Comparison of ENCODE assay signal across 9 mouse cellular contexts in the genomic region with DNA sequence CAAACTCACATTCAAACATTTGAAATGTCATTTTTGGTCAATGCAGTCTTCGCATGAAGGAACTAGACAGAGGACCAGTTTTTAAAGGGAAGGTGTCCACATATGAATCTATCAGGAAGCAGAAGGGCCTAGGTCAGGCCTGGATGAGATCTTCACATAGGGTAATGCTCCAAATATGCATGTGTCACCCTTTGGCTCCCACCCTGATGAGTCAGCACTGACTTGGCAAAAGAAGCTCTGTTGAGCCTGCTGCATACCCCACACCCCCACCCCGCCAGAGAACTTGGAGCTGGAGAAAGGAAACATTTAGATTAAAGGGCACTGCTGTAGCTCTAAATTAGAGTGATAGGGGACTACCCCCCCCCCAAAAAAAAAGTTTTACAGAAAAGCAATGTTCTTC.
DNase-seq lines count a peak whose midpoint lies in the region; TF ChIP-seq lines count a peak whose summit lies in the region.
"Had no signal": no experiment of that assay in that cellular context is flagged by ENCODE, and none has a peak within 500 bp of the region (broad histone marks: within the 10 kb centered on the region; RNA-seq: fewer than 3 reads in every experiment).

No protein-coding gene starts in this region.

- WGBS in thymus, adult 2 months: 77% methylated on average over 2 of the region's 2 CpGs

- no peak overlapping the region for H3ac ChIP-seq in myocyte (ENCODE audit: control insufficient read depth, insufficient read length)

- TF ChIP-seq POLR2A in myocyte (IDR thresholded peaks at IDR 0.05; ENCODE audit: insufficient read length, low read depth): no peak
- no peak for TF ChIP-seq POLR2A in thymus, adult 2 months (IDR thresholded peaks at IDR 0.05; ENCODE audit: control insufficient read depth, extremely low read depth, insufficient read depth, low read length, poor library complexity)

- TF ChIP-seq CTCF in thymus, adult 2 months (IDR thresholded peaks at IDR 0.05; ENCODE audit: borderline replicate concordance, control insufficient read depth, extremely low read depth, insufficient read depth, low read length, poor library complexity): no peak

- no peaks in the 10 kb centered on the region for H3K27me3 ChIP-seq in myocyte (ENCODE audit: control insufficient read depth, insufficient read depth, insufficient read length)
- H3K27me3 ChIP-seq in thymus, adult 2 months (ENCODE audit: control insufficient read depth, insufficient read depth, low read length): no peaks in the 10 kb centered on the region
- H3K27me3 ChIP-seq: lung, embryonic 15.5 days had no signal

- H3K79me2 ChIP-seq in myocyte (ENCODE audit: control insufficient read depth, insufficient read depth): no peaks in the 10 kb centered on the region

- no peaks in the 10 kb centered on the region for H3K4me1 ChIP-seq in thymus, adult 2 months (replicated peaks; ENCODE audit: control insufficient read depth, insufficient read depth, low read length)

- peak overlapping the region; percentile 63 for H3K4me2 ChIP-seq in myocyte (ENCODE audit: low read depth)

- no peaks in the 10 kb centered on the region for H3K36me3 ChIP-seq in myocyte (ENCODE audit: control insufficient read depth, insufficient read depth)
- H3K36me3 ChIP-seq in thymus, adult 2 months (ENCODE audit: control insufficient read depth, insufficient read depth, low read length): no peaks in the 10 kb centered on the region
- H3K36me3 ChIP-seq: lung, embryonic 15.5 days had no signal

- no peak overlapping the region for H3K4me3 ChIP-seq in myocyte
- H3K4me3 ChIP-seq in thymus, adult 2 months (ENCODE audit: control insufficient read depth, insufficient read depth, low read length): no peak overlapping the region
- H3K4me3 ChIP-seq: lung, embryonic 15.5 days had no signal

- peak; percentile 38 to 52 for DNase-seq in cerebellum, adult 18-20 months
- DNase-seq in cerebellum, adult 9-10 months: no peak
- DNase-seq in right cerebral cortex, adult 2 months (ENCODE audit: low spot score in 2 of 2): peak; percentile 16 to 24
- no peak for DNase-seq in right cerebral cortex, postnatal 25 days
- peak; percentile 84 to 86 for DNase-seq in heart, postnatal 10 days
- no peak for DNase-seq in thymus, adult 2 months
- DNase-seq in left cerebral cortex, adult 8-10 months (ENCODE audit: low spot score in 2 of 2): no peak

- H3K27ac ChIP-seq in thymus, adult 2 months (ENCODE audit: control insufficient read depth, insufficient read depth, low read length): no peak overlapping the region
- H3K27ac ChIP-seq: lung, embryonic 15.5 days had no signal

- intact Hi-C loops in heart, postnatal 10 days (cut with DNase I): no loop called here

TF ChIP-seq in myocyte, 11 proteins besides CTCF, POLR2A, EP300 and RAD21:
- TF ChIP-seq E2F4 (IDR thresholded peaks at IDR 0.05; ENCODE audit: insufficient read depth) (no peak), REST (IDR thresholded peaks at IDR 0.05; ENCODE audit: insufficient read depth, insufficient read length) (no peak), USF1 (IDR thresholded peaks at IDR 0.05; ENCODE audit: low read depth) (no peak), SRF (IDR thresholded peaks at IDR 0.05; ENCODE audit: control insufficient read depth, insufficient read length, low read depth) (no peak), POLR2AphosphoS2 (IDR thresholded peaks at IDR 0.05; ENCODE audit: insufficient read length, low read depth) (no peak), TCF3 (IDR thresholded peaks at IDR 0.05; ENCODE audit: insufficient read length, low read depth) (no peak), CEBPB (IDR thresholded peaks at IDR 0.05; ENCODE audit: insufficient read depth, poor library complexity, severe bottlenecking) (no peak), MYOG (IDR thresholded peaks at IDR 0.05; ENCODE audit: control insufficient read depth in 1 of 3, insufficient read depth in 1 of 3, insufficient read length in 2 of 3, low read depth in 2 of 3) (no peak), TCF12 (IDR thresholded peaks at IDR 0.05; ENCODE audit: insufficient read depth, poor library complexity, severe bottlenecking) (no peak), MAX (IDR thresholded peaks at IDR 0.05; ENCODE audit: low read depth) (no peak), MYOD1 (IDR thresholded peaks at IDR 0.05; ENCODE audit: control insufficient read depth in 1 of 3, insufficient read length in 2 of 3, low read depth in 2 of 3) (no peak)

Comparison
In these comparisons a context has a peak if more than half of its experiments do, and no peak if none do; other contexts are left out.
1. DNase-seq: peak in cerebellum, adult 18-20 months (2 of 2), right cerebral cortex, adult 2 months (2 of 2) and heart, postnatal 10 days (2 of 2); none in cerebellum, adult 9-10 months (single experiment), right cerebral cortex, postnatal 25 days (single experiment), thymus, adult 2 months (single experiment) and left cerebral cortex, adult 8-10 months (0 of 2).